In genomic region chr5:140123194-140123593, GRCm38 (mm10) we compare ENCODE assay signal across 18 mouse cellular contexts.
DNase-seq lines count a peak whose midpoint lies in the region; ATAC-seq and TF ChIP-seq lines count a peak whose summit lies in the region.
"Had no signal": no experiment of that assay in that cellular context is flagged by ENCODE, and none has a peak within 500 bp of the region (broad histone marks: within the 10 kb centered on the region; RNA-seq: fewer than 3 reads in every experiment).

No protein-coding gene starts in this region.

- no peak overlapping the region for H3K27ac ChIP-seq in intestine, embryonic 15.5 days
- no peak overlapping the region for H3K27ac ChIP-seq in intestine, postnatal 0 days (ENCODE audit: low read depth, low read length)
- H3K27ac ChIP-seq in midbrain, embryonic 11.5 days (ENCODE audit: low read depth, low read length) = no peak overlapping the region
- H3K27ac ChIP-seq in midbrain, embryonic 16.5 days (ENCODE audit: low read length) = no peak overlapping the region
- H3K27ac ChIP-seq in embryonic facial prominence, embryonic 13.5 days = peak overlapping the region; percentile 56; the same call in 1 of the 2 replicates
- H3K27ac ChIP-seq: limb, embryonic 12.5 days; liver, embryonic 15.5 days had no signal

- TF ChIP-seq CTCF in intestine, postnatal 0 days (IDR thresholded peaks at IDR 0.05; ENCODE audit: low read depth) = no peak

- no peak overlapping the region for H3K4me3 ChIP-seq in intestine, embryonic 15.5 days (replicated peaks)
- H3K4me3 ChIP-seq in intestine, postnatal 0 days (ENCODE audit: low read depth, low read length) = no peak overlapping the region
- H3K4me3 ChIP-seq in midbrain, embryonic 11.5 days (ENCODE audit: low read depth, low read length) = no peak overlapping the region
- no peak overlapping the region for H3K4me3 ChIP-seq in midbrain, embryonic 16.5 days (ENCODE audit: low read depth, low read length)
- no peak overlapping the region for H3K4me3 ChIP-seq in embryonic facial prominence, embryonic 13.5 days
- H3K4me3 ChIP-seq: limb, embryonic 12.5 days; liver, embryonic 15.5 days had no signal

- H3K27me3 ChIP-seq in intestine, embryonic 15.5 days (replicated peaks) = no peaks in the 10 kb centered on the region
- H3K27me3 ChIP-seq in intestine, postnatal 0 days (replicated peaks; ENCODE audit: control insufficient read depth, insufficient read depth, low read length) = no peaks in the 10 kb centered on the region
- no peaks in the 10 kb centered on the region for H3K27me3 ChIP-seq in midbrain, embryonic 11.5 days (ENCODE audit: control insufficient read depth, insufficient read depth, low read length)
- no peaks in the 10 kb centered on the region for H3K27me3 ChIP-seq in midbrain, embryonic 16.5 days (ENCODE audit: control insufficient read depth, insufficient read depth, low read depth, low read length)
- H3K27me3 ChIP-seq in embryonic facial prominence, embryonic 13.5 days = no peaks in the 10 kb centered on the region
- H3K27me3 ChIP-seq: limb, embryonic 12.5 days; liver, embryonic 15.5 days had no signal

- H3K4me1 ChIP-seq in intestine, embryonic 15.5 days (replicated peaks) = no peaks in the 10 kb centered on the region
- H3K4me1 ChIP-seq in intestine, postnatal 0 days (replicated peaks; ENCODE audit: control insufficient read depth, insufficient read depth, low read length) = no peaks in the 10 kb centered on the region
- no peaks in the 10 kb centered on the region for H3K4me1 ChIP-seq in midbrain, embryonic 11.5 days (ENCODE audit: control insufficient read depth, insufficient read depth, low read length)
- H3K4me1 ChIP-seq in midbrain, embryonic 16.5 days (ENCODE audit: control insufficient read depth, insufficient read depth, low read length) = peaks cover 12% of the 10 kb centered on the region; the same call in 1 of the 2 replicates
- H3K4me1 ChIP-seq in embryonic facial prominence, embryonic 13.5 days = peaks cover 48% of the 10 kb centered on the region
- H3K4me1 ChIP-seq: liver, embryonic 15.5 days had no signal

- 0 out of 2 replicates have a peak, but pooled peaks have one; percentile 34 for ATAC-seq in intestine, embryonic 15.5 days
- ATAC-seq in intestine, postnatal 0 days = no peak
- ATAC-seq in midbrain, embryonic 11.5 days (ENCODE audit: low FRiP score) = no peak
- ATAC-seq in midbrain, embryonic 16.5 days = no peak
- ATAC-seq in embryonic facial prominence, embryonic 13.5 days (ENCODE audit: insufficient number of reproducible peaks, insufficient read depth, low FRiP score, low TSS enrichment, low read depth) = no peak
- no peak for ATAC-seq in granulocyte monocyte progenitor cell, adult 5-6 weeks (replicated peaks; ENCODE audit: poor library complexity, severe bottlenecking)
- ATAC-seq in activated CD4-positive, CD25-positive, alpha-beta regulatory T cell, adult 4 months = no peak

- WGBS in intestine, embryonic 15.5 days = 37% methylated on average over 5 of the region's 5 CpGs
- 35% methylated on average over 5 of the region's 5 CpGs for WGBS in intestine, postnatal 0 days
- 46% methylated on average over 5 of the region's 5 CpGs for WGBS in midbrain, embryonic 11.5 days
- WGBS in midbrain, embryonic 16.5 days = 53% methylated on average over 5 of the region's 5 CpGs
- 35% methylated on average over 5 of the region's 5 CpGs for WGBS in embryonic facial prominence, embryonic 13.5 days

- H3K4me2 ChIP-seq in intestine, embryonic 15.5 days (replicated peaks) = no peak overlapping the region
- H3K4me2 ChIP-seq in intestine, postnatal 0 days (replicated peaks; ENCODE audit: low read depth) = no peak overlapping the region
- no peak overlapping the region for H3K4me2 ChIP-seq in midbrain, embryonic 11.5 days
- H3K4me2 ChIP-seq in midbrain, embryonic 16.5 days (ENCODE audit: low read length) = no peak overlapping the region
- no peak overlapping the region for H3K4me2 ChIP-seq in embryonic facial prominence, embryonic 13.5 days
- H3K4me2 ChIP-seq: limb, embryonic 12.5 days; liver, embryonic 15.5 days had no signal

- H3K9me3 ChIP-seq in intestine, embryonic 15.5 days = no peaks in the 10 kb centered on the region
- no peaks in the 10 kb centered on the region for H3K9me3 ChIP-seq in intestine, postnatal 0 days (ENCODE audit: control insufficient read depth)
- no peaks in the 10 kb centered on the region for H3K9me3 ChIP-seq in midbrain, embryonic 11.5 days (ENCODE audit: control insufficient read depth, low read length)
- H3K9me3 ChIP-seq in midbrain, embryonic 16.5 days (replicated peaks; ENCODE audit: control insufficient read depth, low read length, poor library complexity, severe bottlenecking) = no peaks in the 10 kb centered on the region
- H3K9me3 ChIP-seq in embryonic facial prominence, embryonic 13.5 days = no peaks in the 10 kb centered on the region
- H3K9me3 ChIP-seq: G1E; limb, embryonic 12.5 days; liver, embryonic 15.5 days had no signal

- peak; percentile 80 for DNase-seq in midbrain, embryonic 11.5 days (ENCODE audit: low spot score, missing footprints)
- DNase-seq: adrenal gland, postnatal 10 days; cerebellum, adult 11 months; cerebellum, postnatal 36 days; heart, adult 18-20 months; kidney, adult 11 months; kidney, postnatal 14 days; layer of hippocampus, adult 9-11 months; thymus, postnatal 36 days had no signal

- no peak overlapping the region for H3K9ac ChIP-seq in intestine, embryonic 15.5 days
- no peak overlapping the region for H3K9ac ChIP-seq in intestine, postnatal 0 days (ENCODE audit: low read depth, low read length)
- no peak overlapping the region for H3K9ac ChIP-seq in midbrain, embryonic 11.5 days (ENCODE audit: low read length)
- H3K9ac ChIP-seq in midbrain, embryonic 16.5 days (ENCODE audit: low read depth, low read length) = no peak overlapping the region
- H3K9ac ChIP-seq in embryonic facial prominence, embryonic 13.5 days = no peak overlapping the region
- H3K9ac ChIP-seq: limb, embryonic 12.5 days; liver, embryonic 15.5 days had no signal

- H3K36me3 ChIP-seq in intestine, embryonic 15.5 days = no peaks in the 10 kb centered on the region; the same call in 1 of the 2 replicates
- H3K36me3 ChIP-seq in intestine, postnatal 0 days (ENCODE audit: control insufficient read depth, insufficient read depth) = no peaks in the 10 kb centered on the region
- no peaks in the 10 kb centered on the region for H3K36me3 ChIP-seq in midbrain, embryonic 11.5 days (ENCODE audit: control insufficient read depth, insufficient read depth, low read length)
- H3K36me3 ChIP-seq in midbrain, embryonic 16.5 days (ENCODE audit: control insufficient read depth, insufficient read depth, low read length) = no peaks in the 10 kb centered on the region
- H3K36me3 ChIP-seq in embryonic facial prominence, embryonic 13.5 days = no peaks in the 10 kb centered on the region
- H3K36me3 ChIP-seq: liver, embryonic 15.5 days had no signal
